Mouse (Mus musculus): ENCODE measurements around the gene Flad1.
A peak's percentile ranks its signal among the peaks of the same experiment; 100 is the strongest.

- TF ChIP-seq POLR2A (IDR thresholded peaks at IDR 0.05; ENCODE audit: insufficient read depth, low read depth, low read length): peak; percentile 14; the same call in 1 of the 2 replicates
- TF ChIP-seq CTCF (IDR thresholded peaks at IDR 0.05; ENCODE audit: insufficient read depth, low read depth, low read length): no peak
These were observed 7.2 kb upstream of the Flad1 start for GRCm38 (mm10) chr3:89418861-89419250.
